Mouse (Mus musculus) large intestine, adult 2 months (tissue): ENCODE data around the gene St6galnac3. TPM values are rescaled to one million over a fixed set of nuclear protein-coding genes. Genes with fewer than 3 reads are reported as not detected.

Source experiments
- DNase-seq: peaks from one replicate; pipeline ENCODE4 v3.0.0-alpha.2; 2012; ENCODE audit warnings: low read depth, low spot score
- WGBS: fragments of 180-500 bp; shearing (Covaris S2); methylation state at CpG from one replicate; pipeline ENCODE4 v1.1.7; 2018; 5-methylcytosine and 5-hydroxymethylcytosine counted together
- polyA plus RNA-seq: library from polyadenylated mRNA; depleted of rRNA; stranded (reverse); fragments of >200 nt; gene quantifications from 2 replicates; pipeline ENCODE4 v1.2.3, GENCODE M21; 2012

St6galnac3 gene
- polyA plus RNA-seq, 1 experiment = 0.55 TPM

GRCm38 (mm10) chr3:153605767-153606098, 119.2 kb downstream of the St6galnac3 start:
- DNase-seq = no peak
- WGBS = 78% methylated on average over 11 of the region's 11 CpGs

DNA sequence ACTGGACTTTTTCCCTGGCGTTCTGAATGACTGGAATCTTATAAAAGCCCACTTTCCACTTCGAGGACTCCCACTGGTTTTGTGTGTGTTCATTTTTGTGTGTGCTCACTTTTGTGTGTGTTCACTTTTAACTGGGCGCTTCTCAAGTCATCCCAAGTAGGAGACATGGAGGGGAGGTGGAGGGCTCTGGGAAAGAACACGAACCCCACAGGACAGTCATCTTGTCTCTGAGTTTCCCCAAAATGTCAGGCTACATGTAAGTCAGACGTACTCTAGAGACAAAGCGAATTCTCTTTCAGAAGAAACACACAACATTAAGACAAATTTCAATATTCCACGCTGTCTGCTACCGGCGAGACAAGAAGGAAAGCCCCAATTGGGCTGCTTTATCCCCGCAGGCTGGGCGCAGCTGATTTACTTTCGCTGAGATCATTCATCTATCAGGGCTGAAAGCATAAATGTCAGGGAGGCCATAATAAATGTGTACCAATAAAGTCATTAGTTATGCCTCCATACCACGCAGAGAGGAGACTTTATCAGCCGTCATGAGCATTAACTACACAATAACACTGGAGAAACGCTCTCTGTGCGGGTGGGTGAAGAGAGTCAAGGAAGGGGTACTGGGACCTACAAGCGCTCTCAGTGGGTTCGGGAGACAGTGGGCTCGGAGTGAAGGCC, 119.7 kb downstream of the St6galnac3 start:
- DNase-seq = no peak
- WGBS = 70% methylated on average over 19 of the region's 19 CpGs

DNA sequence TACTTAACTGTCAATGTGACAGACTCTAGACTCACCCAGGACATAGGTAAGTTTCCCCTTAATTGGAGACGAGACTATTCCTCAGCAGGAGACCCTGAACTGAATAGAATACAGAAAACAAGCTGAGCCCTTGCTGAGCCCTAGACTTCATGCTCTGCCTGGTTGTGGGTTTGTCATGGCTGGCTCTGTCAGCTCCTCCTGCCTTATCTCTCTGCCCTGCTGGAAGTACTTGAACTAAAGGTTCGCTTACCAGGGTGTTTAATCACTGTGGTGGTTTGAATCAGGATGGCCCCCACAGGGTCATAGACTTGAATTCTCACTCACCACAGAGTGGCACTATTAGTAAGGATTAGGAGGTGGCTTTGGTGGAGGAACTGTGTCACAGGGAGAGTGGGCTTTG, 125.8 kb downstream of the St6galnac3 start:
- WGBS = 76% methylated on average over 2 of the region's 2 CpGs
- no peak for DNase-seq

DNA sequence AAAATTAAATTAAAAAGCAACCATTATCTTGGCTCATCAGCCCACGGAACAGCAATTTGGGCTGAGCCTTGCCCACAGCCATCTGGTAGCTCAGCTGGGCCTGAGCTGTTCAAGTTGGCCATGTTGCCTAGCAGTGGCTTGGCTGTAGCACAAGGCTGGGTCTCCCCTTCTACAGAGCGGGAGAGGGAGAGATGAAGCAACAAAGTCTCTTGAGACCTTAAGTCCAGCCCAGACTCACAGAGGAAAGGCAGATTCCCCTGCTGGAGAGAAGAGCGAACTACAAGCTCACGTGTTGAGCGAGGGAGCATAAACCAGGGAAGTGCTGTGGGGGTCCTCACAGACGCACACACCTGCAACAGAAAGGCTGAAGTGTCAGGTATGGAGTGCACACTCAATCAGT, 126.3 kb downstream of the St6galnac3 start:
- DNase-seq = no peak
- 87% methylated on average over 6 of the region's 6 CpGs for WGBS

DNA sequence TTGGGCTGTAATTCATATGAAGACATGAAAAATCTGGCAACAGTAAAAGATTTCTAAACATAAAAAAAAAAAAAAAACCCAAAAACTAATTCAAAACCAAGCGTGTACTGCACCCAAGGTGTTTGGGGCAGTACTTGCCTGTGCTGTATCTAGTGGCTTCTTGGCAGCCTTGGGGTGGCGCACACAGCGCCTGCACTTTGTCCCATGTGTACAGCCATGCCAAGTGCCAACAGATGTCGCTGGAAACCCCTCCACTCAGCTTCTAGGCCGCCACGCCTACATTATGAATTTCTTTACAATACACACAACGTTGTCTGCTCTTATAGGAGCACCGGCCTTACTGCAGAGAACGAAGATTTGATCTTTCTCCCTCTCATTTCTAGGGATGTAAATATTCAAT, 130.4 kb downstream of the St6galnac3 start:
- WGBS = 57% methylated on average over 9 of the region's 9 CpGs
- DNase-seq = no peak

DNA sequence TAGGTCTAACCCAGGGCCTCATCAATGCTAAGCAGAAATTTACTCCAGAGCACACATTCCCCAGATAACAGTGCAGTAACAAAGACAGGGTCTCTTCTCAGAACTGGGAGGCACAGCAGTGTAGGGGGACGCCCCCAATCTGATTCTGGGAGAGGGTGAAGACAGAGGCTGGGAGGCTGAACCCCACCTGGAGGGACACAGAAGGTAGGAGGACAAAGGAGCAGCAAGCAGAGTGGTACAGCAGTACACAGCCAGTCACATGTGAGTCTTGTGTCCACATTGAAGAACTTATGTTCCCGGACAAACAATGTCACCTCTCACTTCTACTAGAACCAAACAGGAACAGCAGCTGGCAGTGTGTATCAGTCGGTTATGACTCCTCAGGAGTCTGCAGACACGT, 131.0 kb downstream of the St6galnac3 start:
- 48% methylated on average over 4 of the region's 4 CpGs for WGBS
- no peak for DNase-seq

DNA sequence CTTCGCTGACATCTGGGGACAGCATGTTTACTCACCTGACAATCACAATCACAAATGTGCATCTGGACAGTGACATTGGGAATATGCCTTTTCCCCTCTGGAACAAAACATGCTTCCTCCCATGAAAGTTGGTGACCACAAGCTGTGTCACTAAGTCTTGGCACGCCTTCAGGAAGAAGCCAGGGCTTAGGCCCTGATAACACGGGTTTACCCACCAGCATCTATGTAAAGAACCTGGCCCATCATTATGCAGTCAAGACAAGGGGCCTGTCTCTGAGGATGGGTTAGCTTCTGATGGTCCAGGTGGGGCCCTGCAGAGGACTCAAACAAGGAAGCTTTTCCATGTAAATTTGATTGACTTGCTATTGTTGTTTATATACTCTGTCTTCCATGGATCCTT, 131.9 kb downstream of the St6galnac3 start:
- 81% methylated on average over 3 of the region's 3 CpGs for WGBS
- DNase-seq = no peak

GRCm38 (mm10) chr3:153587594-153587993, 137.4 kb downstream of the St6galnac3 start:
- 38% methylated on average over 1 of the region's 1 CpGs for WGBS
- no peak for DNase-seq

- DNase-seq = no peak
- 75% methylated on average over 3 of the region's 3 CpGs for WGBS
These were observed 140.1 kb downstream of the St6galnac3 start for GRCm38 (mm10) chr3:153584836-153585235.

- no peak for DNase-seq
- WGBS = 57% methylated on average over 4 of the region's 4 CpGs
These were observed 142.9 kb downstream of the St6galnac3 start for GRCm38 (mm10) chr3:153582065-153582464.

- WGBS = 44% methylated on average over 2 of the region's 2 CpGs
- no peak for DNase-seq
These were observed 144.3 kb downstream of the St6galnac3 start for GRCm38 (mm10) chr3:153580625-153581024.

- WGBS = 75% methylated on average over 3 of the region's 3 CpGs
- DNase-seq = no peak
These were observed 144.8 kb downstream of the St6galnac3 start for GRCm38 (mm10) chr3:153580136-153580535.

DNA sequence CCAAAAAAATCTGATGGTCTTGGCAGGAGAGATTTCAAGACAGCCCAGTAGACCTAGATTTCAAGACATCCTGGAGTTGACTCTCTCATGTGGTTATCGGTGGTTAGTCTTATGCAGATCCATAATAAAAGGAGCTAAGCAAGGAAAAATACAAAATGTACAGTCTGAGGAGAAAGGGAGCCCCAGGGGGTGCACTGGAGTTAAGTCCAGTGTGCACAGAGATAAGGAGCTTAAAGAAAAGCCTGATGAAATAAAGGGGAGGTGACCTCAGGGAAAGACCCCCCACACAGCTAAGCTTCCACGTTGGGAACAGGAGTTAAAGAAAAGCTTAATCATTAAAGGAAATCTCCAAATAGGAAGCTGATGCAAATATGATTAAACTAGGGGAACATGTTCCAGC, 147.7 kb downstream of the St6galnac3 start:
- no peak for DNase-seq
- WGBS = 63% methylated on average over 2 of the region's 2 CpGs

DNA sequence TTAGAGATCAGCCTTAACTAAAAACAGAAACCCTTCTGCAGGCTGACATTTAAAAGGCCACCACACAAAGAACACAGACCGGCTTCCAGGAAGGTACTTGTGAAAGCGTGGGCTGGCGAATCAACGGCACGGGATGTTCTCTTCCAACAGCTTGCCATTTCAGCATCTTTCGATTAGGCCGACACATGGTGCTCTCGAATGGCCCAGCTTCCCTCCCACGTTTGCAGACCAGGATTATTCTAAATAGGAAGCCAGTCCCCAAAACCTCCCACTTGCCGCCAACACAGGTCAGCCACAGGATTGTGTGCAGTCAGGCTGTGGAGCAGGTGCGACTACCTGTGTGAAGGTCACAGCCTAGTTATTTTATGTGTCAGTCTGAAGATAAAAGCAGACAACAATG, 153.8 kb downstream of the St6galnac3 start:
- DNase-seq = no peak
- WGBS = 87% methylated on average over 11 of the region's 11 CpGs

DNA sequence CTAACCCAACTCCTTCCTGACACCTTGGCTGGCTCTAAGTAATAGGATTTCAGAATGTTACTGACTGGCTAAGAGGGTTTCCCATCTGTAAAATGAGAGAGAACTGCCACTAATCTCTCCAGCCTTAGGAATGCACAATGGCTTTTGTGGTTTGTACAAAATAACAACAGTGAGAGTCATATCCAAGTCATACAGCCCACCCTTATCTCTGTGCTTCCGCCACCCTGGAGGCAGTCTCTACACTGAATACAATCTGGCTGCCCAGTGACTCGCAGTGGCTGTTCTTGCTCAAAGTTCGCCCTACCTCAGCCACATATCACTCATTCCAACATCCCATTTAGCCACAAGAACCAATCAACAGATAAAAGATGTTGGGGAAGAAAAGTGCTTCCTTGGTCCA, 156.2 kb downstream of the St6galnac3 start:
- WGBS = 83% methylated on average over 3 of the region's 3 CpGs
- DNase-seq = no peak

- WGBS = 47% methylated on average over 3 of the region's 3 CpGs
- no peak for DNase-seq
These were observed 157.1 kb downstream of the St6galnac3 start for GRCm38 (mm10) chr3:153567913-153568312.

DNA sequence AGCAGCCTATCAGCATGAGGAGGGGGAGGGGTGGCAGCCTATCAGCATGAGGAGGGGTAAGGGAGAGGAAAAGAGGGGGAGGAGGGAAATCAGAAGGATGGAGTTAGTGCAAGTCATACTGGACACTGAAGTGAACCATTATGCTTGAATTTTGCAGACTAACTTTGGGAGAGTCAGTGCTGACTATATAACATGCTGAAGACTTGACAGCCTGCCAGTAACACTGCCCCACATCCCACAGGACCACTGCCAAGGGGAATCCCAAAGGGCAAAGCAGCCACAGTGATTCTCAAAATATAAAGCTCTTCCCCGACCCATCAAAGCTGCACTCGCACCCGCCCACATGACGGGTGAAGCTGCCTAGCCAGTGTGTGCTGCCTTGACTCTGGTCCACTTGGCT, 157.5 kb downstream of the St6galnac3 start:
- DNase-seq = no peak

GRCm38 (mm10) chr3:153566100-153566499, 158.9 kb downstream of the St6galnac3 start:
- no peak for DNase-seq
- 81% methylated on average over 2 of the region's 2 CpGs for WGBS

More for the DNA sequence above, 157.5 kb downstream of the St6galnac3 start:
- 70% methylated on average over 4 of the region's 4 CpGs for WGBS

- 37% methylated on average over 6 of the region's 6 CpGs for WGBS
These were observed 164.1 kb downstream of the St6galnac3 start for GRCm38 (mm10) chr3:153560897-153561296.

GRCm38 (mm10) chr3:153559586-153559985, 165.4 kb downstream of the St6galnac3 start:
- WGBS = 88% methylated on average over 8 of the region's 8 CpGs
- no peak for DNase-seq

More at GRCm38 (mm10) chr3:153560897-153561296, 164.1 kb downstream of the St6galnac3 start:
- DNase-seq = no peak

DNA sequence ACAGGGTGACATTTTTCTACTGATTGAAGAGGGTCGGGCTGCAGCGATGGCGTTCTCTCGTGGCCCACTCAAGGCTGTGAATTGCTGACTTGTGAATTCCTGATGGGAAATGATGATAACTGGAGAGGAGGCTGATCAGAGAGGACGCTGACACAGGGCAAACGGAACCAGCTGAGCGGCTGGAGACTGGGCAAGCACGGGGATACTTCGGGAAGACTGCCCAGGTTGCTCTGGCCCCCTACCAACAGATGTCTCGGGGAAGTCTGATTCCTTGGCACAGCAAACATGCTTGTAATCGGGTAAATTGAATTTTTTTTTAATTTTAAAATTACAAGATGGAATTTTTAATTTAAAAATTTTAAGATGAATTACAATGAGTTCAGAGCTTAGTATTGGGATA, 168.4 kb downstream of the St6galnac3 start:
- 71% methylated on average over 11 of the region's 11 CpGs for WGBS
- no peak for DNase-seq

DNA sequence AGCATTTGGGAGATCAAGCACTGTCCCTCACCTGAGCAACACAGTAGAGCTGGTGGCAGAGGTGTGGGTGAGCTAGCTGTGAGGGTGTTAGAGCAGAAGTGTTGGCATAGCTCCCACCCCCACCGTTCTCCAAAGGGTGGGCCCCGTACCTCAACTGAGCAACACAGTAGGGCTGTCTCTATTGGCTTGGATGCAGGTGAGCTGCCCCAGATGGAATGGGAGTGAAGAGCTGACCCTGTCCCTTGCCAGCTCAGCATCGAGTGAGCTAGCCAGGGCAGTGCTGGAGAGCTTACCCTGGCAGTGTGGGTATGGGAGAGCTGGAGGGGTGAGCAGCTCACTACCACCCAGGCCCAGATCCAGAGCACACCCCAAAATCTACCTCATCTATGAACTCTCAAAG, 171.3 kb downstream of the St6galnac3 start:
- DNase-seq = no peak
- 87% methylated on average over 3 of the region's 3 CpGs for whole genome bisulfite sequencing
